Mouse (Mus musculus) hindbrain, postnatal 0 days (tissue): ENCODE measurements around the gene Sez6. TPM values are rescaled to one million over a fixed set of nuclear protein-coding genes. Genes with fewer than 3 reads are reported as not detected.

Experiments
- ATAC-seq: fragments of 200-750 bp; cut with Nextera tagmentation; 2 replicates; pipeline ENCODE4 v1.8.0; 2017; ENCODE audit warnings: mild to moderate bottlenecking, moderate TSS enrichment, moderate library complexity
- DNase-seq: peaks from one replicate; pipeline ENCODE4 v3.0.0-alpha.2; 2015; ENCODE audit warnings: low spot score
- H3K27ac ChIP-seq: fragments of 300-500 bp; sonication (generic); 2 replicates; pipeline ENCODE4 v1.5.1; 2014; ENCODE audit warnings: mild to moderate bottlenecking
- H3K27me3 ChIP-seq: fragments of 300-500 bp; sonication (generic); 2 replicates; pipeline ENCODE4 v1.6.1; 2014; ENCODE audit warnings: low read length, mixed read lengths; ENCODE audit not compliant: insufficient read depth
- H3K36me3 ChIP-seq: fragments of 300-500 bp; sonication (generic); 2 replicates; pipeline ENCODE4 v1.6.1; 2014; ENCODE audit warnings: low read length, mixed read lengths; ENCODE audit not compliant: insufficient read depth
- H3K4me1 ChIP-seq: fragments of 300-500 bp; sonication (generic); 2 replicates; pipeline ENCODE4 v1.6.1; 2014; ENCODE audit warnings: antibody characterized with exemption, low read length, mixed read lengths; ENCODE audit not compliant: insufficient read depth
- H3K4me2 ChIP-seq: fragments of 300-500 bp; sonication (generic); 2 replicates; pipeline ENCODE4 v1.6.1; 2014; ENCODE audit warnings: low read depth, mild to moderate bottlenecking, low read length, moderate library complexity, mixed read lengths
- H3K4me3 ChIP-seq: fragments of 300-500 bp; sonication (generic); 2 replicates; pipeline ENCODE4 v1.5.1; 2014; ENCODE audit warnings: low read length
- H3K9ac ChIP-seq: fragments of 300-500 bp; sonication (generic); replicated peaks from 2 replicates; pipeline ENCODE4 v1.6.1; 2014; ENCODE audit warnings: mild to moderate bottlenecking, low read length, moderate library complexity, mixed read lengths
- H3K9me3 ChIP-seq: fragments of 300-500 bp; sonication (generic); 2 replicates; pipeline ENCODE4 v1.6.1; 2016; ENCODE audit warnings: low read length, mixed read lengths
- CTCF ChIP-seq: IDR thresholded peaks from 2 replicates; pipeline ENCODE4 v1.5.1; 2016; ENCODE audit warnings: antibody characterized with exemption, control low read depth, low read depth
- WGBS: fragments of 180-500 bp; shearing (Covaris S2); extraction: QIAGEN DNeasy Blood & Tissue Kit; methylation state at CpG from one replicate; pipeline ENCODE4 v1.1.7; 2014; 5-methylcytosine and 5-hydroxymethylcytosine counted together
- polyA plus RNA-seq: library from polyadenylated mRNA; unstranded; fragments of >200 nt; fragmentation: Nextera tagmentation; extraction: Ambion mirVana; gene quantifications from 2 replicates; pipeline ENCODE4 v1.2.1, GENCODE M21; 2015
- total RNA-seq: library from RNA; depleted of rRNA; stranded (reverse); fragments of >200 nt; gene quantifications from 2 replicates; pipeline ENCODE4 v1.2.3, GENCODE M21; 2014; rRNA removed

Gene Sez6
- total and polyA plus RNA-seq, 2 experiments from 2014 or later, result 127 to 177 TPM

DNA sequence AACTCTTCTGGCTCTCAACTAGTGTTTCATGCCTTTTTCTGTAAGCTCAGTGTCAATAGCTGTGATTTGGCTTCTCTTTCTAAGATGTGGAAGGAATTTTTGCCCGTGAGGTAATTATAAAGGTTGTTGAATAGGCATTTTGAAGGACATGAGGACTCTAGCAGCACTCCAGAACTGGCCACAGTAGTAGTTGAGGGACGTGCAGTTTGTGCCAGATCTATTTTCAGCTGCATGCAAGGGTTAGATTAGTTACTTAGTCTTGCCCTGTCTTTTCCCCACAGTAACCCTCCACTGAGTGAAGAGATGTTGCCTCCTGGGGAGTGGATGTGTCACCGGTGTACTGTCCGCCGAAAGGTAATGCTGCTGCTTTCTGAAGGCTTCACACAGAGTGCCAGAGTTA is 75.8 kb downstream of the Sez6 start:
- H3K9me3 ChIP-seq, result no peaks in the 10 kb centered on the region
- H3K27me3 ChIP-seq, result no peaks in the 10 kb centered on the region
- H3K4me2 ChIP-seq, result no peak overlapping the region
- H3K36me3 ChIP-seq, result peaks cover 26% of the 10 kb centered on the region
- no peak for DNase-seq
- H3K4me1 ChIP-seq, result no peaks in the 10 kb centered on the region
- no peak overlapping the region for H3K4me3 ChIP-seq
- H3K27ac ChIP-seq, result no peak overlapping the region
- TF ChIP-seq CTCF, result no peak
- ATAC-seq, result no peak
- WGBS, result 91% methylated on average over 5 of the region's 5 CpGs
- H3K9ac ChIP-seq, result no peak overlapping the region

DNA sequence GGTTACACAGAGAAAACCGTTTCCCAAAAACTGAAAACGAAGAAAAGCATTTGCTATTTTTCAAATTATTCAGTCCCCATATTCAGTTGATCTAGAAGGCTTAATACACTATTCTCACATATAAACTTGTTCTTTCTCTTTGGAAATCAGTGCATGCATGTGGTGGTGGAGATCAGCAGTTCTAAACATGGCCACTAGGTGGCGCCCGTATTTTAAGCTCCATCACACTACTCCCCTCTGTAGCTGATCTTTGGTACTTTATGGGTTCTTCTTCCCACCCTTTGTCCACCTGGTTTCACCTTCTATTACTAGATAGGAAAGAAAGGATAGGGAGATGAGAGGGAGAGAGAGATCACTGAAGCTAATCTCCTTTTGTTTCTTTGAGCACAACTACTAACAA is 89.1 kb downstream of the Sez6 start:
- Histone ChIP-seq H3K4me3 (no peak overlapping the region), H3K4me2 (no peak overlapping the region), H3K4me1 (no peaks in the 10 kb centered on the region), H3K9me3 (no peaks in the 10 kb centered on the region), H3K27ac (no peak overlapping the region), H3K27me3 (no peaks in the 10 kb centered on the region), H3K9ac (no peak overlapping the region), H3K36me3 (peaks cover 74% of the 10 kb centered on the region)
- ATAC-seq, result peak; percentile 73
- WGBS, result 25% methylated on average over 4 of the region's 4 CpGs
- peak; percentile 86 for DNase-seq
- peak; percentile 95 for TF ChIP-seq CTCF

DNA sequence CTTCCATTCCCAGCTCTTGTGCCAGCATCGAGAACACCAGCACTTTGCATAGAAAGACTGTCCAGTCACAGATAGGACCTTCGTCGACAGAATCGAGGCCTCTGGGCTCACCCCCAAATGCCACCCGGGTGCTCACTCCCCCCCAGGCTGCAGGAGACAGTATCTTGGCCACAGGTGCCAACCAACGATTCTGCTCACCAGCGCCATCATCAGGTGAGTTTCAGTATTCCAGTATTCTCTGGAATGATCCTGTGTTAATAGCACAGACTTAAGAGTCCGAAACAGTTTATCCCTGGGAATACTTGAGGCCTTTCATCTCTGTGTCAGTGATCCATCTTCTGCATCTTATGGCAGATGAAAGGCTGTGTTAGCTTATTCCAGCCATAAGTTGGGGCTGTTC is 93.0 kb downstream of the Sez6 start:
- DNase-seq, result peak; percentile 63
- no peaks in the 10 kb centered on the region for H3K4me1 ChIP-seq
- H3K4me3 ChIP-seq, result no peak overlapping the region
- peaks cover 65% of the 10 kb centered on the region for H3K36me3 ChIP-seq
- H3K9me3 ChIP-seq, result no peaks in the 10 kb centered on the region
- no peaks in the 10 kb centered on the region for H3K27me3 ChIP-seq
- H3K4me2 ChIP-seq, result no peak overlapping the region
- H3K27ac ChIP-seq, result no peak overlapping the region
- WGBS, result 86% methylated on average over 8 of the region's 8 CpGs
- peak; percentile 57 for TF ChIP-seq CTCF
- no peak overlapping the region for H3K9ac ChIP-seq
- ATAC-seq, result peak; percentile 37; the same call in 1 of the 2 replicates

Other genes with a start within 250 kb of the Sez6 start
- gene Nufip2, start 244.6 kb upstream of the Sez6 start, total RNA-seq, result 33.6 and 34.5 TPM in 2 replicates
- 3.8 and 4.3 TPM in 2 replicates for gene Nufip2, start 244.6 kb upstream of the Sez6 start, polyA plus RNA-seq
- gene Cryba1, start 205.5 kb upstream of the Sez6 start, total RNA-seq, result 1.5 TPM in 1 of 2 replicates, not detected in the other
- 0.49 and 0.51 TPM in 2 replicates for gene Cryba1, start 205.5 kb upstream of the Sez6 start, polyA plus RNA-seq
- gene Myo18a, start 167.6 kb upstream of the Sez6 start, total RNA-seq, result 64.6 and 68.8 TPM in 2 replicates
- 28.2 and 29.8 TPM in 2 replicates for gene Myo18a, start 167.6 kb upstream of the Sez6 start, polyA plus RNA-seq
- gene Gm10277, start 143.1 kb upstream of the Sez6 start, total RNA-seq, result not detected in 2 replicates
- gene Gm10277, start 143.1 kb upstream of the Sez6 start, polyA plus RNA-seq, result 0.69 and 0.91 TPM in 2 replicates
- gene Pipox, start 36.7 kb upstream of the Sez6 start, total RNA-seq, result 2.8 and 6.8 TPM in 2 replicates
- gene Pipox, start 36.7 kb upstream of the Sez6 start, polyA plus RNA-seq, result 4.4 and 4.6 TPM in 2 replicates
- 31.9 and 34.9 TPM in 2 replicates for gene Phf12, start 52.0 kb downstream of the Sez6 start, total RNA-seq
- gene Phf12, start 52.0 kb downstream of the Sez6 start, polyA plus RNA-seq, result 8.3 and 8.7 TPM in 2 replicates
- 63.8 and 69.6 TPM in 2 replicates for gene Dhrs13, start 101.5 kb downstream of the Sez6 start, total RNA-seq
- gene Dhrs13, start 101.5 kb downstream of the Sez6 start, polyA plus RNA-seq, result 48.2 and 52.8 TPM in 2 replicates
- gene Flot2, start 107.1 kb downstream of the Sez6 start, total RNA-seq, result 107 and 108 TPM in 2 replicates
- gene Flot2, start 107.1 kb downstream of the Sez6 start, polyA plus RNA-seq, result 121 and 123 TPM in 2 replicates
- gene Eral1, start 149.6 kb downstream of the Sez6 start, total RNA-seq, result 38.4 and 40.3 TPM in 2 replicates
- 25.7 and 26.9 TPM in 2 replicates for gene Eral1, start 149.6 kb downstream of the Sez6 start, polyA plus RNA-seq
- gene Fam222b, start 163.9 kb downstream of the Sez6 start, total RNA-seq, result 27.6 and 32.6 TPM in 2 replicates
- 22.6 and 22.9 TPM in 2 replicates for gene Fam222b, start 163.9 kb downstream of the Sez6 start, polyA plus RNA-seq
- gene Traf4, start 234.8 kb downstream of the Sez6 start, total RNA-seq, result 124 and 130 TPM in 2 replicates
- gene Traf4, start 234.8 kb downstream of the Sez6 start, polyA plus RNA-seq, result 79.5 and 88.7 TPM in 2 replicates
- 7.6 and 11.8 TPM in 2 replicates for gene Nek8, start 245.9 kb downstream of the Sez6 start, total RNA-seq
- gene Nek8, start 245.9 kb downstream of the Sez6 start, polyA plus RNA-seq, result 7.3 and 7.7 TPM in 2 replicates
- gene Tlcd1, start 245.9 kb downstream of the Sez6 start, total RNA-seq, result 37.5 and 46.1 TPM in 2 replicates
- 36.8 and 42.6 TPM in 2 replicates for gene Tlcd1, start 245.9 kb downstream of the Sez6 start, polyA plus RNA-seq